8 mouse cellular contexts compared by ENCODE assay signal in the genomic region with DNA sequence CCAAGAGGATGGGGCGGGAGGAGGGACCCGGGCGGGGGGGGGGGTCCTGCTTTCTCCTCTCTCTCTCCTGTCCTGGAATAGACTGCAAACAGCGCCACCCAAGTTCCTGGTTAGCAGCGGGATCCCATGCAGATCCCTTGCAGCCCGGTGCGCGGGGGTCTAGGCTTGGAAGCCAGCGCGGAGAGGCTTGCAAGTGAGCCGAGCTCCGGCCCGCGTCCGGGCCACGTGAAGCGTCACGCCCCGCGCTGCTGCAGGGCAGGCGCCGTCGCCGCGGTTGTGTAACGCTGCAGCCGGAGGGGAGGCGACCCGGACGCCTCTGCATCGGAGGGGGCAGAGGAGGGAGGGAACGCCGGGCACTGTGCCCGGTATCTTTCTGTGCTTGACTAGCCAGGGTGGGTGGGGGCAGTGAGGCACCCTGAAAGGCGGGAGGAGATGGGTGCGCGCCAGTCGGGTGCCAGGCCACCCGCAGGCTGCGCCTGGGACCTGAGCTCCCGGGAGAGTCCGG. TPM values are rescaled to one million over a fixed set of nuclear protein-coding genes. Genes with fewer than 3 reads are reported as not detected.
DNase-seq lines count a peak whose midpoint lies in the region; ATAC-seq and TF ChIP-seq lines count a peak whose summit lies in the region.

No protein-coding gene starts in this region.

- TF ChIP-seq EP300 in liver, postnatal 0 days (IDR thresholded peaks at IDR 0.05; ENCODE audit: low read depth), result no peak
- no peak for TF ChIP-seq EP300 in stomach, postnatal 0 days (optimal IDR thresholded peaks at IDR 0.05)

- peaks cover 6% of the 10 kb centered on the region for H3K4me1 ChIP-seq in brown adipose tissue, adult 24 weeks (ENCODE audit: control insufficient read depth, insufficient read depth, insufficient read length, low read length)
- H3K4me1 ChIP-seq in forebrain, embryonic 14.5 days (ENCODE audit: control insufficient read depth, insufficient read depth, low read length), result peaks cover 17% of the 10 kb centered on the region; the same call in 1 of the 2 replicates
- H3K4me1 ChIP-seq in liver, postnatal 0 days (ENCODE audit: insufficient read depth), result peaks cover 2% of the 10 kb centered on the region; the same call in 1 of the 2 replicates
- peaks cover 20% of the 10 kb centered on the region for H3K4me1 ChIP-seq in neural tube, embryonic 12.5 days
- H3K4me1 ChIP-seq in stomach, postnatal 0 days (replicated peaks; ENCODE audit: control insufficient read depth, insufficient read depth), result no peaks in the 10 kb centered on the region

- peak; percentile 37 for TF ChIP-seq CTCF in liver, postnatal 0 days (IDR thresholded peaks at IDR 0.05; ENCODE audit: low read depth)
- peak; percentile 64 for TF ChIP-seq CTCF in stomach, postnatal 0 days (IDR thresholded peaks at IDR 0.05; ENCODE audit: low read depth)

- peak overlapping the region; percentile 63 for H3K4me3 ChIP-seq in brown adipose tissue, adult 24 weeks (ENCODE audit: insufficient read depth, low read depth, low read length)
- H3K4me3 ChIP-seq in forebrain, embryonic 14.5 days (ENCODE audit: low read depth, low read length), result peak overlapping the region; percentile 52
- H3K4me3 ChIP-seq in liver, postnatal 0 days (ENCODE audit: low read depth, low read length), result peak overlapping the region; percentile 67
- peak overlapping the region; percentile 58 for H3K4me3 ChIP-seq in neural tube, embryonic 12.5 days
- H3K4me3 ChIP-seq in stomach, postnatal 0 days (ENCODE audit: low read depth, low read length), result peak overlapping the region; percentile 72

- H3K4me2 ChIP-seq in forebrain, embryonic 14.5 days (ENCODE audit: low read length), result peak overlapping the region; percentile 100
- H3K4me2 ChIP-seq in liver, postnatal 0 days (ENCODE audit: low read depth, low read length), result peak overlapping the region; percentile 84
- peak overlapping the region; percentile 99 for H3K4me2 ChIP-seq in neural tube, embryonic 12.5 days (replicated peaks)
- peak overlapping the region; percentile 82 for H3K4me2 ChIP-seq in stomach, postnatal 0 days (replicated peaks; ENCODE audit: low read depth)

- H3K36me3 ChIP-seq in forebrain, embryonic 14.5 days (ENCODE audit: control insufficient read depth, insufficient read depth, low read length), result no peaks in the 10 kb centered on the region
- peaks cover 4% of the 10 kb centered on the region; the same call in 1 of the 2 replicates for H3K36me3 ChIP-seq in liver, postnatal 0 days (replicated peaks; ENCODE audit: insufficient read depth, low read length)
- no peaks in the 10 kb centered on the region for H3K36me3 ChIP-seq in neural tube, embryonic 12.5 days
- H3K36me3 ChIP-seq in stomach, postnatal 0 days (ENCODE audit: control insufficient read depth, insufficient read depth, low read length), result no peaks in the 10 kb centered on the region

- peak; percentile 21 to 48 for DNase-seq in CD8-positive naive resting alpha-beta T cell, adult 2 months (ENCODE audit: low read depth in 2 of 2, low spot score in 2 of 2)
- DNase-seq in forebrain, embryonic 14.5 days (ENCODE audit: low spot score), result peak; percentile 91
- peak; percentile 96 for DNase-seq in heart, postnatal 10 days
- peak; percentile 97 for DNase-seq in layer of hippocampus, adult 11-12 months (ENCODE audit: low spot score)
- peak; percentile 89 for DNase-seq in liver, postnatal 0 days
- peak; percentile 96 for DNase-seq in stomach, postnatal 0 days (ENCODE audit: low spot score)

- peak overlapping the region; percentile 71 for H3K9ac ChIP-seq in forebrain, embryonic 14.5 days (ENCODE audit: low read length)
- H3K9ac ChIP-seq in liver, postnatal 0 days (replicated peaks), result peak overlapping the region; percentile 76
- H3K9ac ChIP-seq in neural tube, embryonic 12.5 days, result peak overlapping the region; percentile 58
- peak overlapping the region; percentile 73 for H3K9ac ChIP-seq in stomach, postnatal 0 days (ENCODE audit: low read length)

- H3K27me3 ChIP-seq in forebrain, embryonic 14.5 days (replicated peaks; ENCODE audit: control insufficient read depth, insufficient read depth, low read length), result no peaks in the 10 kb centered on the region
- H3K27me3 ChIP-seq in liver, postnatal 0 days (ENCODE audit: insufficient read depth, low read length), result peaks cover 9% of the 10 kb centered on the region; the same call in 1 of the 2 replicates
- peaks cover 11% of the 10 kb centered on the region for H3K27me3 ChIP-seq in neural tube, embryonic 12.5 days (replicated peaks)
- no peaks in the 10 kb centered on the region for H3K27me3 ChIP-seq in stomach, postnatal 0 days (ENCODE audit: control insufficient read depth, insufficient read depth, low read length)

- WGBS in forebrain, embryonic 14.5 days, result 0% methylated on average over 37 of the region's 42 CpGs
- WGBS in liver, postnatal 0 days (ENCODE audit: insufficient replicate concordance), result 2% methylated on average over 36 of the region's 42 CpGs
- WGBS in neural tube, embryonic 12.5 days, result 0% methylated on average over 41 of the region's 42 CpGs
- WGBS in stomach, postnatal 0 days, result under 1% methylated on average over 39 of the region's 42 CpGs

- intact Hi-C loops in heart, postnatal 10 days (cut with DNase I), result loop anchor here (2.0 to 5.0 kb wide), 3 partner anchors 127 to 902 kb away; no protein-coding TSS in a partner anchor

- ATAC-seq in forebrain, embryonic 14.5 days, result peak; percentile 75
- ATAC-seq in liver, postnatal 0 days, result peak; percentile 70
- peak; percentile 78 for ATAC-seq in neural tube, embryonic 12.5 days (ENCODE audit: low FRiP score, low read depth)
- peak; percentile 81 for ATAC-seq in stomach, postnatal 0 days (ENCODE audit: low FRiP score, low TSS enrichment)

- H3K27ac ChIP-seq in brown adipose tissue, adult 24 weeks (replicated peaks; ENCODE audit: low read depth, low read length), result peak overlapping the region; percentile 99
- H3K27ac ChIP-seq in forebrain, embryonic 14.5 days (ENCODE audit: low read depth, low read length), result peak overlapping the region; percentile 89
- peak overlapping the region; percentile 99 for H3K27ac ChIP-seq in liver, postnatal 0 days (ENCODE audit: low read depth)
- H3K27ac ChIP-seq in neural tube, embryonic 12.5 days, result 0 out of 2 replicates have a peak overlapping the region, but pooled peaks have one; percentile 46
- H3K27ac ChIP-seq in stomach, postnatal 0 days (replicated peaks), result peak overlapping the region; percentile 99

- no peaks in the 10 kb centered on the region for H3K9me3 ChIP-seq in forebrain, embryonic 14.5 days (replicated peaks; ENCODE audit: control insufficient read depth, low read length)
- H3K9me3 ChIP-seq in liver, postnatal 0 days (ENCODE audit: low read length), result no peaks in the 10 kb centered on the region
- H3K9me3 ChIP-seq in neural tube, embryonic 12.5 days, result no peaks in the 10 kb centered on the region
- no peaks in the 10 kb centered on the region for H3K9me3 ChIP-seq in stomach, postnatal 0 days (ENCODE audit: control insufficient read depth, low read length)

RNA-seq across cellular contexts. Expression of a gene that starts 1.2 kb away (rescaled TPM):
- 74.0 and 122 TPM in 2 replicates for polyA plus RNA-seq in brown adipose tissue, adult 24 weeks (2012; ENCODE audit: insufficient read depth, insufficient read length, missing spikeins)
- polyA plus RNA-seq in forebrain, embryonic 14.5 days (2014; fragmentation: Nextera tagmentation; extraction: Ambion mirVana), result 5.0 and 6.7 TPM in 2 replicates
- 10 to 100 TPM; 40.0 to 40.8 TPM for total RNA-seq in heart, postnatal 10 days (2021)
- 19.1 and 26.9 TPM in 2 replicates for polyA plus RNA-seq in liver, postnatal 0 days (2015; fragmentation: Nextera tagmentation; extraction: Ambion mirVana)
- polyA plus RNA-seq in neural tube, embryonic 12.5 days (2016; fragmentation: Nextera tagmentation; extraction: Ambion mirVana), result 3.8 and 4.4 TPM in 2 replicates
- 24.8 and 28.7 TPM in 2 replicates for polyA plus RNA-seq in stomach, postnatal 0 days (2015; fragmentation: Nextera tagmentation; extraction: Ambion mirVana)

Comparison
In these comparisons a context has a peak if more than half of its experiments do, and no peak if none do; other contexts are left out.
1. Peak in every context shown above with its lines: DNase-seq, ATAC-seq, H3K4me3 ChIP-seq and H3K27ac ChIP-seq.
2. DNase-seq: peak in every context shown above with its lines; median percentile 97 in layer of hippocampus, adult 11-12 months; 96 in heart, postnatal 10 days; 96 in stomach, postnatal 0 days; 91 in forebrain, embryonic 14.5 days; 89 in liver, postnatal 0 days; 34 in CD8-positive naive resting alpha-beta T cell, adult 2 months.
3. H3K27ac ChIP-seq: peak in every context shown above with its lines; median percentile 99 in brown adipose tissue, adult 24 weeks; 99 in liver, postnatal 0 days; 99 in stomach, postnatal 0 days; 89 in forebrain, embryonic 14.5 days; 46 in neural tube, embryonic 12.5 days.